Mouse (Mus musculus): ENCODE measurements around the gene Gstp1. TPM values are rescaled to one million over a fixed set of nuclear protein-coding genes. Genes with fewer than 3 reads are reported as not detected.

Gstp1 gene
- polyA plus RNA-seq, 1 experiment from 2014 or later: 609 TPM

GRCm38 (mm10) chr19:4001752-4002151, 36.0 kb downstream of the Gstp1 start:
- no peak for DNase-seq (ENCODE audit: low spot score)

- no peak for DNase-seq (ENCODE audit: low spot score)
Observed at GRCm38 (mm10) chr19:4000949-4001525, 36.7 kb downstream of the Gstp1 start.

- peak; percentile 96 for DNase-seq (ENCODE audit: low spot score)
Observed at GRCm38 (mm10) chr19:4000119-4000900, 37.5 kb downstream of the Gstp1 start, which contains the start of the genes Nudt8 and Gm49405. Nudt8 (plus strand) TSS chr19:4000580. Gm49405 (plus strand) TSS chr19:4000626.

- no peak for DNase-seq (ENCODE audit: low spot score)
Observed at GRCm38 (mm10) chr19:3999121-3999730, 38.6 kb downstream of the Gstp1 start.

- DNase-seq (ENCODE audit: low spot score): no peak
Observed at GRCm38 (mm10) chr19:3998335-3998734, 39.5 kb downstream of the Gstp1 start.

GRCm38 (mm10) chr19:3997231-3997630, 40.6 kb downstream of the Gstp1 start:
- DNase-seq (ENCODE audit: low spot score): no peak

GRCm38 (mm10) chr19:3996747-3997146, 41.0 kb downstream of the Gstp1 start:
- no peak for DNase-seq (ENCODE audit: low spot score)

- DNase-seq (ENCODE audit: low spot score): no peak
Observed at GRCm38 (mm10) chr19:3996106-3996505, 41.7 kb downstream of the Gstp1 start.

GRCm38 (mm10) chr19:3995505-3995904, 42.3 kb downstream of the Gstp1 start:
- DNase-seq (ENCODE audit: low spot score): no peak

- DNase-seq (ENCODE audit: low spot score): no peak
Observed at GRCm38 (mm10) chr19:3994932-3995331, 42.9 kb downstream of the Gstp1 start.

GRCm38 (mm10) chr19:3992416-3992815, 45.4 kb downstream of the Gstp1 start, which contains the start of gene Tbx10:
Tbx10 (plus strand) TSS chr19:3992752.
- no peak for DNase-seq (ENCODE audit: low spot score)

GRCm38 (mm10) chr19:3991966-3992365, 45.8 kb downstream of the Gstp1 start:
- DNase-seq (ENCODE audit: low spot score): no peak

GRCm38 (mm10) chr19:3991562-3991961, 46.2 kb downstream of the Gstp1 start:
- DNase-seq (ENCODE audit: low spot score): no peak

GRCm38 (mm10) chr19:3990804-3991203, 47.0 kb downstream of the Gstp1 start:
- no peak for DNase-seq (ENCODE audit: low spot score)

- DNase-seq (ENCODE audit: low spot score): no peak
Observed at GRCm38 (mm10) chr19:3988750-3989149, 49.0 kb downstream of the Gstp1 start.

- DNase-seq (ENCODE audit: low spot score): no peak
Observed at GRCm38 (mm10) chr19:3988066-3988465, 49.7 kb downstream of the Gstp1 start.

- DNase-seq (ENCODE audit: low spot score): no peak
Observed at GRCm38 (mm10) chr19:3986334-3986733, 51.5 kb downstream of the Gstp1 start, which contains the start of gene Acy3. Acy3 (plus strand) TSS chr19:3986570.

Other genes with a start within 250 kb of the Gstp1 start
- gene Chka, start 186.2 kb downstream of the Gstp1 start, polyA plus RNA-seq (2015; fragmentation: Nextera tagmentation; extraction: Ambion mirVana): 17.8 and 26.2 TPM in 2 replicates
- 48.7 and 50.1 TPM in 2 replicates for gene Tcirg1, start 130.9 kb downstream of the Gstp1 start, polyA plus RNA-seq (2015; fragmentation: Nextera tagmentation; extraction: Ambion mirVana)
- 333 and 338 TPM in 2 replicates for gene Ndufs8, start 125.2 kb downstream of the Gstp1 start, polyA plus RNA-seq (2015; fragmentation: Nextera tagmentation; extraction: Ambion mirVana)
- gene Aldh3b1, start 108.2 kb downstream of the Gstp1 start, polyA plus RNA-seq (2015; fragmentation: Nextera tagmentation; extraction: Ambion mirVana): 4.6 and 5.3 TPM in 2 replicates
- gene Unc93b1, start 102.8 kb downstream of the Gstp1 start, polyA plus RNA-seq (2015; fragmentation: Nextera tagmentation; extraction: Ambion mirVana): 32.2 and 34.2 TPM in 2 replicates
- gene Aldh3b3, start 79.3 kb downstream of the Gstp1 start, polyA plus RNA-seq (2015; fragmentation: Nextera tagmentation; extraction: Ambion mirVana): 0.07 TPM in 1 of 2 replicates, not detected in the other
- gene Aldh3b2, start 65.7 kb downstream of the Gstp1 start, polyA plus RNA-seq (2015; fragmentation: Nextera tagmentation; extraction: Ambion mirVana): 1.5 and 1.6 TPM in 2 replicates
- gene Acy3, start 51.4 kb downstream of the Gstp1 start, polyA plus RNA-seq (2015; fragmentation: Nextera tagmentation; extraction: Ambion mirVana): 4.3 and 5.9 TPM in 2 replicates
- gene Tbx10, start 45.2 kb downstream of the Gstp1 start, polyA plus RNA-seq (2015; fragmentation: Nextera tagmentation; extraction: Ambion mirVana): 0.06 TPM in 1 of 2 replicates, not detected in the other
- 40.4 and 42.5 TPM in 2 replicates for gene Nudt8, start 37.4 kb downstream of the Gstp1 start, polyA plus RNA-seq (2015; fragmentation: Nextera tagmentation; extraction: Ambion mirVana)
- 0.98 and 1.6 TPM in 2 replicates for gene Gm49405, start 37.4 kb downstream of the Gstp1 start, polyA plus RNA-seq (2015; fragmentation: Nextera tagmentation; extraction: Ambion mirVana)
- gene Doc2g, start 34.7 kb downstream of the Gstp1 start, polyA plus RNA-seq (2015; fragmentation: Nextera tagmentation; extraction: Ambion mirVana): 1.3 and 1.6 TPM in 2 replicates
- gene Ndufv1, start 25.2 kb downstream of the Gstp1 start, polyA plus RNA-seq (2015; fragmentation: Nextera tagmentation; extraction: Ambion mirVana): 191 and 194 TPM in 2 replicates
- 4.5 and 6.1 TPM in 2 replicates for gene Gstp2, start 8.0 kb upstream of the Gstp1 start, polyA plus RNA-seq (2015; fragmentation: Nextera tagmentation; extraction: Ambion mirVana)
- gene Gstp3, start 21.6 kb upstream of the Gstp1 start, polyA plus RNA-seq (2015; fragmentation: Nextera tagmentation; extraction: Ambion mirVana): 10.3 and 13.9 TPM in 2 replicates
- gene Cabp2, start 43.6 kb upstream of the Gstp1 start, polyA plus RNA-seq (2015; fragmentation: Nextera tagmentation; extraction: Ambion mirVana): 0.42 TPM in 1 of 2 replicates, not detected in the other
- gene Cdk2ap2, start 59.2 kb upstream of the Gstp1 start, polyA plus RNA-seq (2015; fragmentation: Nextera tagmentation; extraction: Ambion mirVana): 179 and 208 TPM in 2 replicates
- 37.1 and 45.6 TPM in 2 replicates for gene Pitpnm1, start 62.0 kb upstream of the Gstp1 start, polyA plus RNA-seq (2015; fragmentation: Nextera tagmentation; extraction: Ambion mirVana)
- gene Aip, start 87.9 kb upstream of the Gstp1 start, polyA plus RNA-seq (2015; fragmentation: Nextera tagmentation; extraction: Ambion mirVana): 114 TPM in 2 replicates
- 0.03 TPM in 1 of 2 replicates, not detected in the other for gene Gpr152, start 101.8 kb upstream of the Gstp1 start, polyA plus RNA-seq (2015; fragmentation: Nextera tagmentation; extraction: Ambion mirVana)
- gene Cabp4, start 106.0 kb upstream of the Gstp1 start, polyA plus RNA-seq (2015; fragmentation: Nextera tagmentation; extraction: Ambion mirVana): 0.48 and 0.58 TPM in 2 replicates
- gene Coro1b, start 110.6 kb upstream of the Gstp1 start, polyA plus RNA-seq (2015; fragmentation: Nextera tagmentation; extraction: Ambion mirVana): 184 and 207 TPM in 2 replicates
- gene Ptprcap, start 115.6 kb upstream of the Gstp1 start, polyA plus RNA-seq (2015; fragmentation: Nextera tagmentation; extraction: Ambion mirVana): 929 and 954 TPM in 2 replicates
- 36.4 and 41.8 TPM in 2 replicates for gene Rps6kb2, start 125.4 kb upstream of the Gstp1 start, polyA plus RNA-seq (2015; fragmentation: Nextera tagmentation; extraction: Ambion mirVana)
- gene Carns1, start 137.5 kb upstream of the Gstp1 start, polyA plus RNA-seq (2015; fragmentation: Nextera tagmentation; extraction: Ambion mirVana): 6.8 and 10.4 TPM in 2 replicates
- 322 and 323 TPM in 2 replicates for gene Tbc1d10c, start 153.3 kb upstream of the Gstp1 start, polyA plus RNA-seq (2015; fragmentation: Nextera tagmentation; extraction: Ambion mirVana)
- 995 and 1,030 TPM in 2 replicates for gene Ppp1ca, start 154.1 kb upstream of the Gstp1 start, polyA plus RNA-seq (2015; fragmentation: Nextera tagmentation; extraction: Ambion mirVana)
- 29.8 and 33.2 TPM in 2 replicates for gene Rad9a, start 163.7 kb upstream of the Gstp1 start, polyA plus RNA-seq (2015; fragmentation: Nextera tagmentation; extraction: Ambion mirVana)
- 2.1 and 2.5 TPM in 2 replicates for gene Clcf1, start 176.3 kb upstream of the Gstp1 start, polyA plus RNA-seq (2015; fragmentation: Nextera tagmentation; extraction: Ambion mirVana)
- not detected in 2 replicates for gene AC109138.7, start 176.4 kb upstream of the Gstp1 start, polyA plus RNA-seq (2015; fragmentation: Nextera tagmentation; extraction: Ambion mirVana)
- gene Pold4, start 193.9 kb upstream of the Gstp1 start, polyA plus RNA-seq (2015; fragmentation: Nextera tagmentation; extraction: Ambion mirVana): 41.2 and 44.3 TPM in 2 replicates
- 9.4 and 10.1 TPM in 2 replicates for gene Ssh3, start 231.2 kb upstream of the Gstp1 start, polyA plus RNA-seq (2015; fragmentation: Nextera tagmentation; extraction: Ambion mirVana)
- gene Ankrd13d, start 245.2 kb upstream of the Gstp1 start, polyA plus RNA-seq (2015; fragmentation: Nextera tagmentation; extraction: Ambion mirVana): 9.8 and 12.2 TPM in 2 replicates

Measured in thymus, postnatal 0 days (tissue).